Mouse (Mus musculus): ENCODE measurements around the gene Gm15155. TPM values are rescaled to one million over a fixed set of nuclear protein-coding genes. Genes with fewer than 3 reads are reported as not detected.
"Not testable (repeated sequence)": the region's sequence is repeated elsewhere in the genome, so short reads cannot be mapped to it uniquely, and the experiment has no call there.

The Gm15155 gene
- polyA plus RNA-seq, 1 experiment: 0.27 TPM

DNA sequence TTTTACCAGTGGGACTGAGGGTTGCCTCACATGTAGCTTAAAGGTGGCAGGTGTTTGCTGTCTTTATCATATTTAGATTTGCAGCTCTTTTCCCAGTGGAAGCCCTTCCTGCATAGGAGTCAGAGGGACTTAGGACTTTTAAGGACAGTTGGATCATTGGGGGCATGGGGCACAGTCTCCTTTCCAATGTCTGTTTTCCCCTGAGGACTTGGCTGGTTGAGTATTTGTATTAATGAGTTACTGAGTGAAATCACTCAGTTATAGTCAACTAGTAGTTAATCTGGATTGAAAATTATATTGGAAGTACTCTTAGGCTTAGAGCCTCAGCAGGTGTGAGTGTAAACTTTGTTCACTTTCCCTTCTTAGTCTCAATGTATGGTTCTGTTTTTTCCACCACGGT, 275.5 kb downstream of the Gm15155 start:
- Histone ChIP-seq H3K4me1 (ENCODE audit: control insufficient read depth, insufficient read depth, low read length) (no peaks in the 10 kb centered on the region), H3K4me3 (ENCODE audit: insufficient read depth, low read length) (no peak overlapping the region), H3K27ac (ENCODE audit: insufficient read depth, low read length) (no peak overlapping the region)
- TF ChIP-seq POLR2A (IDR thresholded peaks at IDR 0.05; ENCODE audit: extremely low read depth, insufficient read depth, low read length): no peak
- no peak for TF ChIP-seq CTCF (IDR thresholded peaks at IDR 0.05; ENCODE audit: extremely low read depth, insufficient read depth, low read length)

DNA sequence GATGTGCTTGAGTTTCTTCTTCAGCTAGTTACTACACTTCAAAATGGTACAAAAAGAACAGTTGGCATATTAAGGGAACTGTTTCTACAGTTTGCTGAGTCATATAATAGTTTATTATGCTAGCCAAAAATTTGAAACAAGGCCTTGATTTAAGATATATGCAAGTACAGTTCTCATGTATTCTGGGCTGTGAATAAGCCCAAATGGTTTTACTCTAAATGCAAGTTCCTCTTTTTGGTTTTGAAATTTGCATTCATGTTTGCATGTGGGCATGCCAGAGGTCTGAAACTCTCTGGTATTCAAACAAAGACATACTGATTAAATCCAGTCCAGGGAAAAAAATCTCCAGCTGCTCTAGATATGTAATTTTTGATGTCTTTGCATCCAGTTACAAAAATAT, 277.2 kb downstream of the Gm15155 start:
- no peak for TF ChIP-seq CTCF (IDR thresholded peaks at IDR 0.05; ENCODE audit: extremely low read depth, insufficient read depth, low read length)
- H3K27ac ChIP-seq (ENCODE audit: insufficient read depth, low read length): no peak overlapping the region
- H3K4me3 ChIP-seq (ENCODE audit: insufficient read depth, low read length): no peak overlapping the region
- H3K4me1 ChIP-seq (ENCODE audit: control insufficient read depth, insufficient read depth, low read length): no peaks in the 10 kb centered on the region

DNA sequence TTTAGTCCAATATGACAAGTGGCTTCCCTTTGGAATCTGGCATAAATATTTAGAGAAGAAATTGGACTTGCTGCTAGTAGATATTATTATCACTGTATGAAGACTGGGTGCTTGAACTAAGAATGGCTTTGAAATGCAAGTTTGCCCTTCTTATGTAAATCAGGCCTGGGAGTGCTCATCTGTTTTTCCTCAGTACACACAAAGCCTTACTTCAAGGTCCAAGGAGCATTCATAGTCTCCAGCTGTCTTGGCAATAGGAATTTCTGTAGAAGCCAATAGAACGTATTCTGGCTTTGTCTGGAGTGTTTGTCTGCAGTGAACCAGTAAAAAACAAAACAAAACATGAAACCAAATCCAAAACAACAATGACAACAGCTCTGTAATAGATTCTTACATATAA, 278.6 kb downstream of the Gm15155 start:
- H3K4me3 ChIP-seq (ENCODE audit: insufficient read depth, low read length): no peak overlapping the region
- TF ChIP-seq CTCF (IDR thresholded peaks at IDR 0.05; ENCODE audit: extremely low read depth, insufficient read depth, low read length) (no peak), POLR2A (IDR thresholded peaks at IDR 0.05; ENCODE audit: extremely low read depth, insufficient read depth, low read length) (no peak)
- no peak overlapping the region for H3K27ac ChIP-seq (ENCODE audit: insufficient read depth, low read length)
- H3K4me1 ChIP-seq (ENCODE audit: control insufficient read depth, insufficient read depth, low read length): no peaks in the 10 kb centered on the region

DNA sequence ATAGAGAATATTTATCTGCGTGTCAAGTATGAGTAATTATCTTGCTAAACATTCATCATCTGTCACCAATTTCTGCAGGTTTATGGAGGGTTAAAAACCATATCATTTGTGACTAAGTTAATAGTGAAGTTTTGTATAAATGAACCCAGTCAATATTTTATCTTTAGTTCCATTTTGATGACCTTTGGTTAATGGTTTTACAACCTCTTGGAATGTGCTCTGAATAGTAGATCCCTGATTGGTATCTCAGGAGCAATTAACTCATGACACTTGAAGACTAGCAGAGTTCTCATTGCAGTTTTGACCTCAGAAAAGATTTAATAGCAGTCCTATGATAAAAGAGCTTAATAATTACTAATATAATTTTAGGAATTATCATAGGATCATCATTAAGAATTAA, 385.2 kb downstream of the Gm15155 start:
- H3K27ac ChIP-seq (ENCODE audit: insufficient read depth, low read length): no peak overlapping the region
- H3K4me3 ChIP-seq (ENCODE audit: insufficient read depth, low read length): no peak overlapping the region
- H3K4me1 ChIP-seq (ENCODE audit: control insufficient read depth, insufficient read depth, low read length): no peaks in the 10 kb centered on the region
- no peak for TF ChIP-seq POLR2A (IDR thresholded peaks at IDR 0.05; ENCODE audit: extremely low read depth, insufficient read depth, low read length)
- no peak for TF ChIP-seq CTCF (IDR thresholded peaks at IDR 0.05; ENCODE audit: extremely low read depth, insufficient read depth, low read length)

DNA sequence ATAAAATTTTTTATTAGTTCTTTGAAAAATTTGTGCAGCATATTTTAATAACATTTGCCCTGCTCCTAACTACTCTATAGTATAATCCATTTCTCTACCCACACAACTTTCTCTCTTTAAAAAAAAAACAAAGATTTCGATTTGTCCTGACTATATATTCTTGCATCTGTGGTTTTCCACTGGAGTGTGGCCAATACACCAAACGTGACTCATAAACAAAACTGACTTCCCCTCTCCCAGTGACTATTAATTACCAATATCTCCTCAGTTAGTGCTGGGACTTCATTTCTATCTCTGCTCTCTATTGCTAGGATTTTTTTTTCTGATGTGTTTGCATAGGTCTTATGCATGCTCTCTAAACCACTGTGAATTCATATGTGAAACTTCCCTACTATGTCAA, 531.2 kb downstream of the Gm15155 start:
- Histone ChIP-seq H3K4me1 (ENCODE audit: control insufficient read depth, insufficient read depth, low read length) (no peaks in the 10 kb centered on the region), H3K27ac (ENCODE audit: insufficient read depth, low read length) (no peak overlapping the region), H3K4me3 (ENCODE audit: insufficient read depth, low read length) (no peak overlapping the region)
- no peak for TF ChIP-seq CTCF (IDR thresholded peaks at IDR 0.05; ENCODE audit: extremely low read depth, insufficient read depth, low read length)
- no peak for TF ChIP-seq POLR2A (IDR thresholded peaks at IDR 0.05; ENCODE audit: extremely low read depth, insufficient read depth, low read length)

DNA sequence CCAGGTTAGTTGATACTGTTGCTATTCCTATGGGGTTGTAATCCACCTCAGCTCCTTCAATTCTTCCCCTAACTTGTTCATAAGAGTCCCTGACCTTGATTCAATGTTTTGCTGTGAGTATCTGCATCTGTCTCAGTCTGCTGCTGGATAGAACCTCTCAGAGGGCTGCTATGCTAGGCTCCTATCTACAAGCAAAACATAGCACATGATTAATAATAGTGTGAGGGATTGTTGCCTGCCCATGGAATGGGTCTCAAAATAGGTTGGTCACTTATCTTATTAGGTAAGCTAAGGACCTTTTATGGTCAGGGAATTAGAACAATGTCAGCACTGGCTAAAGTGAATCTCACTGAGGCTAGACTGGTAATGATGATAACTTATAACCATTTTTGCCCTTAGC, 547.0 kb downstream of the Gm15155 start:
- no peaks in the 10 kb centered on the region for H3K4me1 ChIP-seq (ENCODE audit: control insufficient read depth, insufficient read depth, low read length)
- no peak for TF ChIP-seq POLR2A (IDR thresholded peaks at IDR 0.05; ENCODE audit: extremely low read depth, insufficient read depth, low read length)
- no peak for TF ChIP-seq CTCF (IDR thresholded peaks at IDR 0.05; ENCODE audit: extremely low read depth, insufficient read depth, low read length)
- no peak overlapping the region for H3K27ac ChIP-seq (ENCODE audit: insufficient read depth, low read length)
- H3K4me3 ChIP-seq (ENCODE audit: insufficient read depth, low read length): no peak overlapping the region

DNA sequence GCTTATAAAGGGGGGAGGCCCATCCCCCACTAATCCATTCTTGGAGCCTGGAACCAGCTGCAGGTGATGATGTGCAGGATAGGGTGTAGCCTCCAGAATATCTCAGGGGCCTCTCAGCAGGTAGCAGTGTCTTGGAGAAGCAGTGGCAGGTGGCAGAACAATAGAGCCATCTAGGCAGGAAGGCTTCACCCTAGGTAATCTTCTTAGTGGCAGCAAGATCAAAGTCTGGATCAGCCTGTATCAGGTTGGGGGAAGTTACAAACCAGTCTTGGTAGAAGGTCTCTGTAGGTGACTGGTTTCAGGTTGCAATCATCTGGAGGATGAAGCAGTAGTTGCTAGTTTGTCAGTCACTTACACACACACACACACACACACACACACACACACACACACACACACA, 679.3 kb downstream of the Gm15155 start:
- not testable (repeated sequence) for H3K4me1 ChIP-seq (ENCODE audit: control insufficient read depth, insufficient read depth, low read length); H3K4me3 ChIP-seq (ENCODE audit: insufficient read depth, low read length); H3K27ac ChIP-seq (ENCODE audit: insufficient read depth, low read length)

Other genes with a start within 250 kb of the Gm15155 start
- gene Ptchd1, start 927 bp upstream of the Gm15155 start, polyA plus RNA-seq (2012; rRNA removed): 5.6 and 6.6 TPM in 2 replicates

All from cortical plate, adult 2 months (tissue).